Mouse (Mus musculus): ENCODE results near the gene Olfr1411.

Gene Olfr1411

GRCm38 (mm10) chr1:92594111-92594510, at the start of gene Olfr1411:
TSS of gene Olfr1411 (plus strand) at chr1:92594411.
- DNase-seq, result no peak

DNA sequence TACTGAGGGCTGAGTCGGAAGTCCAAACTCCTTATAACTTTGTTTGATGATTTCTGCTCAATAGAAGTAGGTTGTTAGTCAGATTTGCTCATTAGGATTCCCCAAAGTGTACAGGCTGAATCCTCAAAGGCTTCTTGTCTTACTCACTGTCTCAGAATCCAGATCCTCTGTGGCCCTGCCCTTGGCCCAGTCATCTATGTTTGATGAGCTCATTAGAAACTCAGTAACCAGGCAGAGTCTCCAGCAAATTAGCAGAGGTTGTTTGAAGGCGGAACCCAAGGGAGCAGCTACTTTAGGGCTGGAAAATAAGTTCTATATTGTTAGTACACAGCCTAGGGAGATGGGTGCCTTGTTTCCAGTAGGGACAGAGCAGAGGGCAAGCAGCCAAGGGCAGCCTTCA, 48.3 kb upstream of the Olfr1411 start:
- no peak for DNase-seq

DNA sequence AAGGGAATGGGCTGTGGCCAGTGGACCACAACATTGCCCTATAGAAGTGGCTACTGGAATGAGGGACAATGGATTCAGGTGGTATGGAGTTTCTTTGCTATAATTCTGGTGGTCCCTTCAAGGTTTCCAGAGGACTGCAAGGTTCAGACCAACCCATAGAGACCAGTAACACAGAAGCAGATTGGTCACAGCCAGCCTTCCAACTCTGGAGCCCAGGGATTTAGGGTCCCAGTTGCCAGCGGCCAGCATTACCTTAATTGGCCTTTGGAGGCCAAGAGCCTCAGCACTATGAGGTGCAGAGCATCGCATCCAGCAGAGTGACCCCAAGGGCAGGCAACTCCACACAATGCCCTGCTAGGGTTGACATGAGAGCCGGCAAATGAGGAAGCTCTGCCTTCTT, 23.2 kb upstream of the Olfr1411 start, which contains the start of gene Olfr1413:
Gene Olfr1413, plus strand, starts transcription at position 301 of the 400 bp plus-strand sequence.
- DNase-seq, result no peak

DNA sequence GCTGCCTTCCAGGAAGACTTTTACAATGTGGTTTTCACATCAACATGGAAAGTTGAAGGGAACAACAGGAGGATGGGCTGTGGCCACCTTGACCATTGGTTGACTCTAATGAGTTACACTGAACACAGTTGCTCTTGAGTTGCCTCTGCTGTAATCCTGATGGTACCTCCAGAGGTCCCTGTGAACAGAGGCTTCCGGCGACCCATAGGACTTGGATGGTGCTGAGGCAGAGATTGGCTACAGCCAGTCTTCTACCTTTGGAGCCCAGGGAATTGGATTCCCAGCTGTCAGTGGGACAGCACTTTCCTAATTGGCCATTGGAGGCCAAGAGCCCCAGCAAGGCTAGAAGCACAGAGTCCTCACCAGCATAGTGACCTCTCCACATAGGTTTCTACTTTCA, 8.7 kb upstream of the Olfr1411 start, which contains the start of gene Olfr1412:
Gene Olfr1412, plus strand, starts transcription at position 301 of the 400 bp plus-strand sequence.
- DNase-seq, result no peak

- DNase-seq, result no peak
These were observed 1.8 kb downstream of the Olfr1411 start for GRCm38 (mm10) chr1:92596019-92596418.

- DNase-seq, result no peak
These were observed 11.3 kb downstream of the Olfr1411 start, which contains the start of gene Olfr1410 for GRCm38 (mm10) chr1:92605482-92605881. TSS of gene Olfr1410 (plus strand) at chr1:92605782.

GRCm38 (mm10) chr1:92607711-92608110, 13.5 kb downstream of the Olfr1411 start:
- no peak for DNase-seq

- DNase-seq, result peak; percentile 58
These were observed 16.8 kb downstream of the Olfr1411 start for GRCm38 (mm10) chr1:92611008-92611407.

GRCm38 (mm10) chr1:92613175-92613574, 19.0 kb downstream of the Olfr1411 start:
- DNase-seq, result no peak

DNA sequence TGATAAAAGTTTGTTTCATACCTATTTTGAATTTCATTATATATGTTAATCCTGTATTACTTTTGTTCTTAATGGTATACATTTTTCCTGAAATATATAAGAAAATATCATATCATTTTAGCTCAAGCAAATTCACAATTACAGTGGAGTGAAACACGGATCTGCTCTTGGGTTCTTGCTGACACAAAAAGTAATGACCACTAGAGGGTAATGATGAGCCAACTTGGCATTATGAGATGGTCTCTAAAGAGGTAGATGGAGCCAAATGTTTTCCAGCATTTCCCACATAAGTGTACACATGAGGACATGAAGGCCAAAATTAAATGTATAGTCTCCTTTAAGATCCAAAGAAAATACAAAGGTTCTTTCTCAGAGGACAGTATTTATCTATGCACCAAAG, 20.3 kb downstream of the Olfr1411 start:
- DNase-seq, result no peak

GRCm38 (mm10) chr1:92616046-92616445, 21.8 kb downstream of the Olfr1411 start:
- no peak for DNase-seq

GRCm38 (mm10) chr1:92617488-92617887, 23.3 kb downstream of the Olfr1411 start, which contains the start of gene Olfr12:
TSS of gene Olfr12 (plus strand) at chr1:92617788.
- DNase-seq, result no peak

DNA sequence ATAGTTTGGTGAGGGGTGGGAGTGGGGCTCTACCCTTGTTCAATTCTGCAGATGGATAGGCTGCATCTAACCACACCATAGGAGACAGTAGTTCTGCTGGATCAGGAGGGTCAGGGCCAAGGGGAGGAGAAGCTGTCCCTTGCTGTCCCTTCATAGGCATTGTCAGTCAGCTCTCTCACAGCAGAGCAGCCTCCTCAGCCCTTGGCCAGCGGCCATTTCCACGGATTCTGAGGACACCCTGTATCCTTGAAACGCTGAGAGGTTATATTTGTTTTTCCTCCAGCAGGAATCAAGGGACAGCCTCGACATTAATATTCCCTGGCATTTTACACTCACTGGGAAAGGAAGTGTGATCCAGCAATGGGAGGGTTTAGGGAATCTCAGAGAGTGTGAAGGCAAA, 24.1 kb downstream of the Olfr1411 start:
- DNase-seq, result no peak

- no peak for DNase-seq
These were observed 34.0 kb downstream of the Olfr1411 start for GRCm38 (mm10) chr1:92628227-92628626.

GRCm38 (mm10) chr1:92632196-92632595, 38.0 kb downstream of the Olfr1411 start:
- no peak for DNase-seq

DNA sequence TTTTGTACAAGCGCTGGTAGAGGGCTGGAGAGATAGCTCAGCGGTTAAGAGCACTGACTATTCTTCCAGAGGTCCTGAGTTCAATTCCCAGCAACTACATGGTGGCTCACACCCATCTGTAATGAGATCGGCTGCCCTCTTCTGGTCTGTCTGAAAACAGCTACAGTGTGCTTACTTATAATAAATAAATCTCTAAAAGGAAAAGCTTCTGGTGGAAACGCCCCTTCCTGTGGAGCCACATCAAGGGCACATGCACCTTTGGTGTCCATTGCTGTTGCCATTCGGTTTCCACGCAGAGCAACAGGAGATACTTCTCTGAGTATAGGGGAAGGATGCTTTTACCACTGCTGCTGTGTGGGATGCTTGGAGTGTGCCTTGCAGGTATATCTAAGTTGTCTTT, 38.7 kb downstream of the Olfr1411 start:
- no peak for DNase-seq

- no peak for DNase-seq
These were observed 39.5 kb downstream of the Olfr1411 start for GRCm38 (mm10) chr1:92633726-92634125.

- no peak for DNase-seq
These were observed 40.4 kb downstream of the Olfr1411 start for GRCm38 (mm10) chr1:92634569-92634968.

- DNase-seq, result no peak
These were observed 40.9 kb downstream of the Olfr1411 start for GRCm38 (mm10) chr1:92634976-92635599.

DNA sequence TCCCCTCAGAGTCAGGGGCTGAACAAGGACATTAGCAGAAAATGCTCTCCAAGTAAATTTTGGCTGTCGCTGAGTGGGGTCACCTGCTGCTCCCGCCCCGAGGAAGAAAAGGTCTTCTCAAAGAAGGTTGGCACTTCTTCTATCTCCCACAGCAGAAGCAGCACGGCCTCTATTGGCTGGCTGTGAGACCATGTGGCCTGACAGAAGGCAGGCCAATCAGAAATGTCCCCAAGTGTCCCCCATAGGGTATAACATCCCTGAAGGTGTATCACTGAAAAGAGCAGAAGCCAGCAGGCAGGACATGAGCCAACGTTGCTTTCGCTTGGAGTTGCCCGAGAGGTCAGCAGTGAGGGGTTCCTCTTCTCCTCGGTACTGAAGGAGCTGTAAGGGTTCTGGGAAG, 41.8 kb downstream of the Olfr1411 start:
- DNase-seq, result no peak

GRCm38 (mm10) chr1:92636676-92637075, 42.5 kb downstream of the Olfr1411 start:
- no peak for DNase-seq

GRCm38 (mm10) chr1:92637501-92638172, 43.4 kb downstream of the Olfr1411 start:
- DNase-seq, result no peak

- no peak for DNase-seq
These were observed 44.0 kb downstream of the Olfr1411 start for GRCm38 (mm10) chr1:92638181-92638580.

DNA sequence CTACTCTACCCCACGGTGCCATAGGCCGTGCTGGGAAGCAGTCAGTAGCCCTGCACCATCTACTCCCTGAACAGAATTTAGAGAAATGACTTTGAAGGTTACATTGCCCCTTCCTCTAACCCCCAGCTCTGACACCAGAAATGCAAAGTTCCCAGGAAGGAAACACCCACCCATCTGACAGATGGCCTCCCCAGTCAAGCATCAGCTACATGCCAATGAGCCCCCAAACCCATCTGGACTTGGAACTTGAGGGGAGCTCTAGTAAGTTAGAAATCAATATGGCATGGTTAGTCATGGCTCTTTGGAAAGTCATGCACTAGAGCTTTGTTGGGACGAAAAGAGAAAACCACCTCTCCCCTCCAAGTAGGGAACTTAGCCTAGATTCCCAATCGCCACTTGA, 44.5 kb downstream of the Olfr1411 start:
- no peak for DNase-seq

All from thymus, postnatal 25 days (tissue).